Mouse (Mus musculus) G1E (cell line): ENCODE results near the gene Arnt. TPM values are rescaled to one million over a fixed set of nuclear protein-coding genes. Genes with fewer than 3 reads are reported as not detected.

Experiments
- ATAC-seq: 2 replicates; pipeline ENCODE4 v1.8.0; 2016; ENCODE audit warnings: mild to moderate bottlenecking; ENCODE audit not compliant: insufficient number of reproducible peaks, poor library complexity, low FRiP score, severe bottlenecking; ENCODE audit errors: extremely low read depth
- DNase-seq: peaks from one replicate; pipeline ENCODE4 v3.0.0; 2012; ENCODE audit warnings: low spot score
- H3K27me3 ChIP-seq: 2 replicates; pipeline ENCODE4 v1.6.1; 2012; ENCODE audit warnings: mild to moderate bottlenecking, low read length, inconsistent platforms; ENCODE audit not compliant: insufficient read depth
- H3K36me3 ChIP-seq: replicated peaks from 2 replicates; pipeline ENCODE3; 2012; ENCODE audit warnings: mild to moderate bottlenecking, inconsistent platforms
- H3K4me1 ChIP-seq: 2 replicates; pipeline ENCODE4 v1.6.1; 2012; ENCODE audit warnings: low read depth, low read length, inconsistent platforms, mixed read lengths; ENCODE audit not compliant: insufficient read depth
- H3K4me3 ChIP-seq: 2 replicates; pipeline ENCODE4 v1.5.1; 2012; ENCODE audit warnings: low read depth, mild to moderate bottlenecking, inconsistent platforms, low read length, moderate library complexity, mixed read lengths
- H3K9me3 ChIP-seq: replicated peaks from 2 replicates; pipeline ENCODE4 v1.6.1; 2012; ENCODE audit warnings: inconsistent platforms
- CTCF ChIP-seq: IDR thresholded peaks from 2 replicates; pipeline ENCODE4 v1.5.1; 2012; ENCODE audit warnings: low read depth, low read length, inconsistent platforms, mixed read lengths
- GATA1 ChIP-seq: IDR thresholded peaks from 2 replicates; pipeline ENCODE4 v1.6.1; 2012; ENCODE audit warnings: borderline replicate concordance, low read length, inconsistent platforms, mixed read lengths
- GATA2 ChIP-seq: IDR thresholded peaks from 2 replicates; pipeline ENCODE4 v1.6.1; 2012; ENCODE audit warnings: low read depth, low read length, inconsistent platforms, borderline replicate concordance
- POLR2AphosphoS5 ChIP-seq: IDR thresholded peaks from 2 replicates; pipeline ENCODE4 v1.6.1; 2012; ENCODE audit warnings: low read depth, low read length, inconsistent platforms; ENCODE audit not compliant: insufficient replicate concordance
- TAL1 ChIP-seq: conservative IDR thresholded peaks from 2 replicates; pipeline ENCODE4 v1.6.1; 2012; ENCODE audit warnings: low read depth, low read length, inconsistent platforms, mixed read lengths
- polyA plus RNA-seq: library from polyadenylated mRNA; stranded (reverse); fragments of >175 nt; gene quantifications from 2 replicates; pipeline ENCODE4 v1.2.3, GENCODE M21; 2012
- total RNA-seq, 2 experiments: library from RNA; stranded (forward) in 1 of 2; stranded (reverse) in 1 of 2; fragments of 200-1000 nt in 1 of 2; fragments of >200 nt in 1 of 2; fragmentation: Nextera tagmentation in 1 of 2; gene quantifications; 2 replicates each; pipeline ENCODE4 v1.2.3; 2014 to 2017

Gene Arnt
- total and polyA plus RNA-seq, 3 experiments, result 41.6 to 164 (median 53.5) TPM

- ATAC-seq (no peak), DNase-seq (no peak)
- Histone ChIP-seq H3K36me3 (peaks cover 89% of the 10 kb centered on the region), H3K4me1 (no peaks in the 10 kb centered on the region), H3K9me3 (no peaks in the 10 kb centered on the region), H3K4me3 (no peak overlapping the region), H3K27me3 (no peaks in the 10 kb centered on the region)
- TF ChIP-seq POLR2AphosphoS5 (no peak), TAL1 (no peak), GATA1 (no peak), GATA2 (no peak), CTCF (no peak)
These were observed 54.5 kb downstream of the Arnt start for GRCm38 (mm10) chr3:95488679-95489078.

- no peak overlapping the region for H3K4me3 ChIP-seq
- no peak for TF ChIP-seq GATA2
- no peak for TF ChIP-seq CTCF
- no peak for TF ChIP-seq GATA1
- TF ChIP-seq POLR2AphosphoS5, result no peak
- no peak for TF ChIP-seq TAL1
- H3K36me3 ChIP-seq, result peaks cover 90% of the 10 kb centered on the region
- DNase-seq (no peak), ATAC-seq (no peak)
- H3K4me1 ChIP-seq, result peaks cover 3% of the 10 kb centered on the region; the same call in 1 of the 2 replicates
- no peaks in the 10 kb centered on the region for H3K27me3 ChIP-seq
- H3K9me3 ChIP-seq, result no peaks in the 10 kb centered on the region
These were observed 56.0 kb downstream of the Arnt start for GRCm38 (mm10) chr3:95490238-95490637.

DNA sequence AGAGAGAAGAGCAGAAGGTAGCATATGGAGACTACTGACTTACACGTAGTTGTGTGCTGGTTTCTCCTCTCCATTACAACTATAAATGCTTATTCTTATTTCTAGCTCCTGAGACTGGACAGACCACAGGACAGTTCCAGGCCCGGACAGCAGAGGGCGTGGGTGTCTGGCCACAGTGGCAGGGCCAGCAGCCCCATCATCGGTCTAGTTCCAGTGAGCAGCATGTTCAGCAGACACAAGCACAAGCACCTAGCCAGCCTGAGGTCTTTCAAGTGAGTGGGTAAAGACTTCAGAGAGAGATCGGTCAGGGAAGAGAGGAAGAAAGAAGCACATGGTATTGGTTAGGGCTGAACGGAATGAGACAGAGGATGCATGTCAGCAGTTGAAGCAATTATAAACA is 60.2 kb downstream of the Arnt start:
- DNase-seq, result peak; percentile 24
- H3K4me1 ChIP-seq, result peaks cover 3% of the 10 kb centered on the region; the same call in 1 of the 2 replicates
- H3K4me3 ChIP-seq, result no peak overlapping the region
- H3K27me3 ChIP-seq, result no peaks in the 10 kb centered on the region
- TF ChIP-seq CTCF (peak; percentile 77), TAL1 (no peak), GATA1 (no peak), GATA2 (no peak)
- no peaks in the 10 kb centered on the region for H3K9me3 ChIP-seq
- ATAC-seq, result no peak
- H3K36me3 ChIP-seq, result peaks cover 77% of the 10 kb centered on the region

- no peak for DNase-seq
- no peak for ATAC-seq
- peaks cover 3% of the 10 kb centered on the region; the same call in 1 of the 2 replicates for H3K4me1 ChIP-seq
- H3K4me3 ChIP-seq, result no peak overlapping the region
- no peaks in the 10 kb centered on the region for H3K9me3 ChIP-seq
- H3K36me3 ChIP-seq, result peaks cover 42% of the 10 kb centered on the region
- 0 out of 2 replicates have a peak, but pooled peaks cover 4% of the 10 kb centered on the region for H3K27me3 ChIP-seq
- TF ChIP-seq GATA1 (no peak), POLR2AphosphoS5 (no peak), TAL1 (no peak), CTCF (no peak), GATA2 (no peak)
These were observed 64.0 kb downstream of the Arnt start for GRCm38 (mm10) chr3:95498229-95498628.

GRCm38 (mm10) chr3:95499024-95499423 is 64.8 kb downstream of the Arnt start, which contains the start of gene Ctsk:
Ctsk (plus strand) TSS chr3:95499256.
- Histone ChIP-seq H3K4me1 (peaks cover 3% of the 10 kb centered on the region; the same call in 1 of the 2 replicates), H3K9me3 (no peaks in the 10 kb centered on the region), H3K27me3 (0 out of 2 replicates have a peak, but pooled peaks cover 4% of the 10 kb centered on the region), H3K36me3 (peaks cover 34% of the 10 kb centered on the region), H3K4me3 (no peak within 1 kb of the TSS)
- no peak for TF ChIP-seq TAL1
- ATAC-seq (no peak), DNase-seq (no peak)

DNA sequence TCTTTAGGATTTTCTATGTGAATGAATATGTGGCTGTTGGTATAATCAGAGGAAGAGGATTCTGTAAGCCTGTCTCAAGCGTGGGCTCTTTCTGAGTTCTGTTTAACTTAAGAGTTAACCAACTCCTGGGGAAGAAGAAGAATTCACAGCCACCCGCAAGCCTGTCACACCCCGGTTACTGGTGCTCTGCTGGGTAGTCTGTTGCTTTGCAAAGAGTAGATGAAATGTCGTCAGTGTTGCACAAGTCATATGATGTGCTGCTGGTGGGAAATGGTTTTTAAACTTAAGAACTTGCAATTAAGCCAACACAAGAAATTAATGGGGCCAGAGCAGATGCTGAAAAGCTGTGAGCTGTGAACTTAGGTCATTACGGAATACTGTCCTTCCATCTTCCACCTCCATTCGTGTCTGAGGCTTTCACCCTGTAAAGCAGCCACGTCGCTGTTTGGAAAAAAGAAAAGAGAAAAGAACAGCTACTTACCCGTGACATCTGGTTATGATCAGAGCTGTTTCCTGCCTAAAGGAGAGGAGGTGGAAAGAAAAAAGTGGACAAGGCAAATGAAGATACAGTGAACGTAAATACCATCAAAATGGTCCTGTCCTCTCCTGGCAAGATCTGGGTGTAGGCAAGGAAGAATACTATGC is 65.4 kb downstream of the Arnt start:
- no peaks in the 10 kb centered on the region for H3K9me3 ChIP-seq
- DNase-seq (no peak), ATAC-seq (no peak)
- H3K36me3 ChIP-seq, result peaks cover 28% of the 10 kb centered on the region
- TF ChIP-seq CTCF, result no peak
- no peak for TF ChIP-seq TAL1
- no peak for TF ChIP-seq GATA2
- no peak for TF ChIP-seq GATA1
- no peak for TF ChIP-seq POLR2AphosphoS5
- H3K4me3 ChIP-seq, result no peak overlapping the region
- H3K4me1 ChIP-seq, result no peaks in the 10 kb centered on the region
- 0 out of 2 replicates have a peak, but pooled peaks cover 4% of the 10 kb centered on the region for H3K27me3 ChIP-seq
